Mouse (Mus musculus): ENCODE results near the gene Gsdma.

- no peak for TF ChIP-seq POLR2A (IDR thresholded peaks at IDR 0.05; ENCODE audit: borderline replicate concordance, low read depth, low read length)
- no peak for TF ChIP-seq CTCF (IDR thresholded peaks at IDR 0.05; ENCODE audit: low read depth, low read length)
Observed at GRCm38 (mm10) chr11:98686976-98687375, 22.8 kb downstream of the Gsdma start.
